ENCODE assay signal across 9 mouse cellular contexts in genomic region chr2:119336470-119336869, GRCm38 (mm10). TPM values are rescaled to one million over a fixed set of nuclear protein-coding genes. Genes with fewer than 3 reads are reported as not detected.
A peak's percentile ranks its signal among the peaks of the same experiment; 100 is the strongest.
DNase-seq lines count a peak whose midpoint lies in the region; ATAC-seq and TF ChIP-seq lines count a peak whose summit lies in the region.
"Had no signal": no experiment of that assay in that cellular context is flagged by ENCODE, and none has a peak within 500 bp of the region (broad histone marks: within the 10 kb centered on the region; RNA-seq: fewer than 3 reads in every experiment).

No protein-coding gene starts in this region.

- TF ChIP-seq POLR2A in bone marrow macrophage, adult 2 months (IDR thresholded peaks at IDR 0.05; ENCODE audit: borderline replicate concordance, low read depth, low read length): no peak

- TF ChIP-seq CTCF in bone marrow macrophage, adult 2 months (IDR thresholded peaks at IDR 0.05; ENCODE audit: low read depth, low read length): no peak

- H3K9me3 ChIP-seq in heart, embryonic 11.5 days (replicated peaks; ENCODE audit: control insufficient read depth, low read length): no peaks in the 10 kb centered on the region
- no peaks in the 10 kb centered on the region for H3K9me3 ChIP-seq in liver, embryonic 12.5 days (replicated peaks)

- peaks cover 14% of the 10 kb centered on the region for H3K27me3 ChIP-seq in heart, embryonic 11.5 days (ENCODE audit: control insufficient read depth, insufficient read depth, low read length)
- H3K27me3 ChIP-seq in liver, embryonic 12.5 days (replicated peaks): peaks cover 57% of the 10 kb centered on the region

- 54% methylated on average over 10 of the region's 10 CpGs for WGBS in heart, embryonic 11.5 days (ENCODE audit: insufficient replicate concordance)
- 34% methylated on average over 10 of the region's 10 CpGs for WGBS in liver, embryonic 12.5 days (ENCODE audit: insufficient replicate concordance)

- H3K4me1 ChIP-seq in bone marrow macrophage, adult 2 months (ENCODE audit: control insufficient read depth, insufficient read depth, low read length): peaks cover 24% of the 10 kb centered on the region
- peaks cover 6% of the 10 kb centered on the region for H3K4me1 ChIP-seq in heart, embryonic 11.5 days (ENCODE audit: control insufficient read depth, insufficient read depth, low read length)
- H3K4me1 ChIP-seq in liver, embryonic 12.5 days: peaks cover 13% of the 10 kb centered on the region

- DNase-seq in kidney, postnatal 10 days: peak; percentile 69
- DNase-seq in kidney, adult 9 months: no peak
- DNase-seq in B cell, adult 2 months: no peak
- no peak for DNase-seq in ovary, adult 18-20 months (ENCODE audit: low spot score)
- no peak for DNase-seq in adrenal gland, adult 18-20 months (ENCODE audit: low spot score in 2 of 2)

- no peaks in the 10 kb centered on the region for H3K36me3 ChIP-seq in heart, embryonic 11.5 days (ENCODE audit: control insufficient read depth, insufficient read depth, low read length)
- H3K36me3 ChIP-seq in liver, embryonic 12.5 days: no peaks in the 10 kb centered on the region

- ATAC-seq in heart, embryonic 11.5 days (replicated peaks; ENCODE audit: insufficient number of reproducible peaks, low FRiP score, low TSS enrichment): no peak
- no peak for ATAC-seq in liver, embryonic 12.5 days

- H3K4me3 ChIP-seq in bone marrow macrophage, adult 2 months (ENCODE audit: insufficient read depth, low read length): no peak overlapping the region
- H3K4me3 ChIP-seq in heart, embryonic 11.5 days (ENCODE audit: low read depth, low read length): no peak overlapping the region
- H3K4me3 ChIP-seq in liver, embryonic 12.5 days: no peak overlapping the region

- peak overlapping the region; percentile 48 for H3K27ac ChIP-seq in bone marrow macrophage, adult 2 months (ENCODE audit: insufficient read depth, low read depth, low read length)
- H3K27ac ChIP-seq in heart, embryonic 11.5 days (ENCODE audit: low read depth, low read length): peak overlapping the region; percentile 50; the same call in 1 of the 2 replicates
- 0 out of 2 replicates have a peak overlapping the region, but pooled peaks have one; percentile 31 for H3K27ac ChIP-seq in liver, embryonic 12.5 days

- H3K9ac ChIP-seq in heart, embryonic 11.5 days (ENCODE audit: low read depth, low read length): no peak overlapping the region
- H3K9ac ChIP-seq in liver, embryonic 12.5 days: no peak overlapping the region

- peak overlapping the region; percentile 12; the same call in 1 of the 2 replicates for H3K4me2 ChIP-seq in heart, embryonic 11.5 days
- H3K4me2 ChIP-seq in liver, embryonic 12.5 days: no peak overlapping the region
- H3K4me2 ChIP-seq: midbrain, embryonic 11.5 days had no signal

RNA-seq across cellular contexts. Expression of gene Dll4, which starts 10.9 kb away (rescaled TPM):
- polyA plus RNA-seq in bone marrow macrophage, adult 2 months (2012; ENCODE audit: insufficient read depth, insufficient read length, missing spikeins): not detected in 2 replicates
- polyA plus RNA-seq in heart, embryonic 11.5 days (2014; fragmentation: Nextera tagmentation; extraction: Ambion mirVana): 3.7 and 5.0 TPM in 2 replicates
- polyA plus RNA-seq in liver, embryonic 12.5 days (2016; fragmentation: Nextera tagmentation; extraction: Ambion mirVana): 3.0 and 3.1 TPM in 2 replicates
- 10 to 100 TPM in 1 of 2 experiments, 1 to 10 TPM in 1; 9.7 to 10.5 TPM for total RNA-seq in adrenal gland, adult 18-20 months (2021)

RNA-seq across cellular contexts. Expression of gene Chac1, which starts 14.6 kb away (rescaled TPM):
- 0.44 TPM in 1 of 2 replicates, not detected in the other for polyA plus RNA-seq in bone marrow macrophage, adult 2 months (2012; ENCODE audit: insufficient read depth, insufficient read length, missing spikeins)
- polyA plus RNA-seq in heart, embryonic 11.5 days (2014; fragmentation: Nextera tagmentation; extraction: Ambion mirVana): 0.35 and 0.74 TPM in 2 replicates
- 1.0 and 1.4 TPM in 2 replicates for polyA plus RNA-seq in liver, embryonic 12.5 days (2016; fragmentation: Nextera tagmentation; extraction: Ambion mirVana)
- total RNA-seq in adrenal gland, adult 18-20 months (2021): 10 to 100 TPM in 1 of 2 experiments, 1 to 10 TPM in 1; 3.7 to 13.2 TPM

RNA-seq across cellular contexts. Expression of gene Vps18, which starts 47.9 kb away (rescaled TPM):
- 33.6 and 34.1 TPM in 2 replicates for polyA plus RNA-seq in bone marrow macrophage, adult 2 months (2012; ENCODE audit: insufficient read depth, insufficient read length, missing spikeins)
- 6.9 and 8.7 TPM in 2 replicates for polyA plus RNA-seq in heart, embryonic 11.5 days (2014; fragmentation: Nextera tagmentation; extraction: Ambion mirVana)
- polyA plus RNA-seq in liver, embryonic 12.5 days (2016; fragmentation: Nextera tagmentation; extraction: Ambion mirVana): 9.8 and 10.3 TPM in 2 replicates
- total RNA-seq in adrenal gland, adult 18-20 months (2021): 10 to 100 TPM; 24.0 TPM
